ENCODE assay signal across 8 mouse cellular contexts in the genomic region with DNA sequence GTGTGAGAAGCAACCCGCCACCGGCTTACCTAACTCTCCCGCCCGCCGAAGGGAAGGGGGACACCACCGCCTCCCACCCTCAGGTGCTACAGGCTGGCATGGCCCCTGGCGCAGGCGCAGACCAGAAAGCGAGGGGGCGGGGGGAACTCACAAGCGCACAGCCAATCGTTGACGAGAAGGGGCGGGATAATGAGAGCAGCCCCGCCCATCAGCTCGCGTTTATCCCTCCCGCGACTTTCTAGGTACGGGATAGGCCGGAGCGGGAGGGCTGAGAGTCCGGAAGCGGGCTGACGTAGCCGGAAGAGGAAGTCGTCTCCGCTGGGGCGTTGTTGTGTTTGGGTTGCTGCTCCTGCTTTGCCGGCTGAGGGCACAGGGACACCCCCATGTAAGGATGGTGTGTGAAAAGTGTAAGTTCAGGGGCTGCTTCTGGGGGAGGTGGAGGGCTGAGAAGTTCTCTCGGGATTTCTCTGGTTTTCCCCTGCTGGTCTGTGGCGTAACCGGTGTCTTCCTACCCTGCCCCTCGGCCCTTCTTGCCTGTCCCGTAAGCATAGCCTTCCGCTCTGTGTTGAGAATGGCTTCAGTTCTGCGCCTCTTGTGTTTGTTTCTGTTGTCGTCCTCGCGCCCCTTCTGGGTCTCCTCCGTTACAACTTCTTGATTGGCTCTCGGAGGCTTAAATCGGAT. TPM values are rescaled to one million over a fixed set of nuclear protein-coding genes. Genes with fewer than 3 reads are reported as not detected.
DNase-seq lines count a peak whose midpoint lies in the region; ATAC-seq lines count a peak whose summit lies in the region.

Gene Pigf (minus strand): TSS at position 138 of the 681 bp plus-strand sequence.
Gene Cript (plus strand): TSS at position 282 of the 681 bp plus-strand sequence.

- DNase-seq in Muller cell, postnatal 12 days (ENCODE audit: inconsistent ontology term) = peak; percentile 97
- DNase-seq in cerebellum, adult 9-11 months = peak; percentile 98
- DNase-seq in frontal cortex, adult 2 months (ENCODE audit: extremely low spot score in 1 of 2, low spot score in 1 of 2) = peak; percentile 97 to 99
- DNase-seq in hindbrain, embryonic 11.5 days (ENCODE audit: low spot score) = peak; percentile 99
- DNase-seq in layer of hippocampus, postnatal 10 days (ENCODE audit: low spot score in 2 of 2) = peak; percentile 98 to 99
- DNase-seq in lung, postnatal 10 days = peak; percentile 99
- peak; percentile 96 for DNase-seq in ovary, postnatal 36 days (ENCODE audit: low spot score)
- peak; percentile 99 for DNase-seq in thymus, postnatal 25 days

- no peaks in the 10 kb centered on the region for H3K9me3 ChIP-seq in hindbrain, embryonic 11.5 days (ENCODE audit: control insufficient read depth, low read length)

- peak within 1 kb of the TSS; percentile 80 for H3K4me2 ChIP-seq in hindbrain, embryonic 11.5 days (replicated peaks; ENCODE audit: low read depth, low read length)

- under 1% methylated on average over 37 of the region's 43 CpGs for WGBS in hindbrain, embryonic 11.5 days

- no peak within 1 kb of the TSS for H3K27ac ChIP-seq in hindbrain, embryonic 11.5 days (ENCODE audit: low read depth, low read length)

- no peaks in the 10 kb centered on the region for H3K4me1 ChIP-seq in hindbrain, embryonic 11.5 days (replicated peaks; ENCODE audit: control insufficient read depth, insufficient read depth, low read length)

- H3K9ac ChIP-seq in hindbrain, embryonic 11.5 days (ENCODE audit: low read depth, low read length) = peak within 1 kb of the TSS; percentile 61

- peak; percentile 100 for ATAC-seq in hindbrain, embryonic 11.5 days (ENCODE audit: low FRiP score)

- no peaks in the 10 kb centered on the region for H3K27me3 ChIP-seq in hindbrain, embryonic 11.5 days (ENCODE audit: control insufficient read depth, insufficient read depth, low read length)

- H3K36me3 ChIP-seq in hindbrain, embryonic 11.5 days (ENCODE audit: control insufficient read depth, insufficient read depth, low read length) = 0 out of 2 replicates have a peak, but pooled peaks cover 4% of the 10 kb centered on the region

- H3K4me3 ChIP-seq in hindbrain, embryonic 11.5 days (ENCODE audit: low read depth, low read length) = peak within 1 kb of the TSS; percentile 79

RNA-seq across cellular contexts. Expression of gene Pigf, which starts in this region (rescaled TPM):
- polyA plus RNA-seq in frontal cortex, adult 2 months (2012; rRNA removed) = 18.6 and 18.9 TPM in 2 replicates
- 42.3 and 45.2 TPM in 2 replicates for polyA plus RNA-seq in hindbrain, embryonic 11.5 days (2014; fragmentation: Nextera tagmentation; extraction: Ambion mirVana)
- 10 to 100 TPM; 15.7 to 20.1 TPM for total RNA-seq in layer of hippocampus, postnatal 10 days (2021)

RNA-seq across cellular contexts. Expression of gene Cript, which starts in this region (rescaled TPM):
- polyA plus RNA-seq in frontal cortex, adult 2 months (2012; rRNA removed) = 83.0 and 84.3 TPM in 2 replicates
- polyA plus RNA-seq in hindbrain, embryonic 11.5 days (2014; fragmentation: Nextera tagmentation; extraction: Ambion mirVana) = 212 and 226 TPM in 2 replicates
- total RNA-seq in layer of hippocampus, postnatal 10 days (2021) = 10 to 100 TPM; 53.9 to 59.0 TPM
